Mouse (Mus musculus) gastrocnemius, postnatal 10 days (tissue): ENCODE results near the gene Rpl36-ps4. TPM values are rescaled to one million over a fixed set of nuclear protein-coding genes. Genes with fewer than 3 reads are reported as not detected.
"Not testable (repeated sequence)": the region's sequence is repeated elsewhere in the genome, so short reads cannot be mapped to it uniquely, and the experiment has no call there.

Experiments used
- DNase-seq: peaks from one replicate; pipeline ENCODE4 v3.0.0; 2021; ENCODE audit warnings: mixed read lengths
- total RNA-seq, 2 experiments: library from RNA; stranded (reverse); gene quantifications; 2 replicates each; pipeline ENCODE4 v1.2.3; 2021

Gene Rpl36-ps4
- total RNA-seq, 2 experiments from 2014 or later = not detected

DNA sequence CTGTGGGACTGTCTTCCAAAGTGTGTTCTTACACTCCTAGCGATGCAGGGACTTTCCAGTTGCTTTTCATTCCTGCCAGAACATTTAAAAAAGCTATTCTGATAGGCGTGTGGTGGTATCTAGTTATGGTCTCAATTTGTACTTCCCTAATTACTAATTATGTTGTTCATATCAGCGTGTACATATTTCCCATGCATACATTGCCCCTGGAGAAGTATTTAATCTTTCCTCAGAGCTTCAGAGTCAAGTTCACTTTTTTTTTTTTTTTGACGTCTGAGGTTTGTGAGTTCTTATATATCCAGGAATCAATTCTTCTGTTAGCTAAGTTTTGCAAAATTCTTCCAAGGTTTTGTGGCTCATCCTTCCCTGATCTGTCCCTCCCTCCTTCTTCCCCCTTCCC, 15.4 kb downstream of the Rpl36-ps4 start:
- DNase-seq = no peak

DNA sequence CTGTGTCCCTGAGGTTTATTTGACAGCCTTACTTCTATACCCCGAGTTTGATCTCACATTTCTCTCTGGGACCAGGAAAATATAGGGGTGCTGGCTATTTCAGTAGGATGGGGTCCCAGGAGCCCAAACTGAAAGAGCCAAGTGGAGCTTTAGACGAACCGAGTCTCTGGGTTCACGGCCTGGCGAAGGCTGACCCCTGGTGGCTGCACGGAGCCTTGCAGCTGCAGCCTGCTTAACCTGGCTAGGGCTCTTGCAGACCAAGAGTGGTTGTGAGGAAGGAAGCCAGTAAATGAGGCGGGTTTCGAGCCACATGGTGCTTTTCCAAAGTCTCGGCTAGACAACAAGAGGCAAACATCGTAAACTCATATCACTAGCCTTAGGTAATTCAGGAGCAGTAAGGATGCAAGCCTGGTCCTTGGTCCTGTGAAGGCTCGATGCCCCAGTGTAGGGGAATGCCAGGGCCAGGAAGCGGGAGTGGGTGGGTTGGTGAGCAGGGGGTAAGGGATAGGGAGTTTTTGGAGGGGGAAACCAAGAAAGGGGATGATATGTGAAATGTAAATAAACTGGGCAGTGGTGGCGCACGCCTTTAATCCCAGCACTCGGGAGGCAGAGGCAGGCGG, 28.3 kb downstream of the Rpl36-ps4 start:
- DNase-seq = peak; percentile 81

- not testable (repeated sequence) for DNase-seq
Observed at GRCm38 (mm10) chr17:87954618-87955124, 33.9 kb downstream of the Rpl36-ps4 start.

- DNase-seq = no peak
Observed at GRCm38 (mm10) chr17:87957096-87957840, 36.5 kb downstream of the Rpl36-ps4 start.

- peak; percentile 9 for DNase-seq
Observed at GRCm38 (mm10) chr17:87958283-87958682, 37.5 kb downstream of the Rpl36-ps4 start.

GRCm38 (mm10) chr17:87959406-87959805, 38.6 kb downstream of the Rpl36-ps4 start:
- not testable (repeated sequence) for DNase-seq

DNA sequence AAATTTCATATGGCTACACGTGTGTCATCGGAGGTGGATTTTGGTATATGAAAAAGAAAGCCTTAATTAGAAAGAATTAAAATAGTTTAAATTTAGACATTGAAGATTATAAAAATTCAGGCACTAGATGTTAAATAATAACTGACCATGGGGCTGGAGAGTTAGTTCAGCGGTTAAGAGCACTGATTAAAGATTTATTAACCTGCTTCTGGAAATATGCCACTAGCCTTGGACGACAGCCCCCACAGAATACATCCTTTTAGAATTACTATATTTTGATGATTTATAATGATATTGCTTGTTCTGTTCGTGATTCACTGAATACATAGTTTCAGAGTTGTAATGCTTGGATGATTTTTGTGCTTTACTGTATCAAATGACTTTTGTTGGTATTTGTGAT, 39.2 kb downstream of the Rpl36-ps4 start:
- not testable (repeated sequence) for DNase-seq

- DNase-seq = no peak
Observed at GRCm38 (mm10) chr17:87963081-87964075, 42.6 kb downstream of the Rpl36-ps4 start.

GRCm38 (mm10) chr17:87968483-87968926, 47.7 kb downstream of the Rpl36-ps4 start:
- DNase-seq = not testable (repeated sequence)

Other genes with a start within 250 kb of the Rpl36-ps4 start
- 10 to 100 TPM; 11.5 to 14.9 TPM for gene Msh2, start 248.6 kb upstream of the Rpl36-ps4 start, total RNA-seq
- not detected for gene Kcnk12, start 123.0 kb upstream of the Rpl36-ps4 start, total RNA-seq
- gene Msh6, start 54.1 kb downstream of the Rpl36-ps4 start, total RNA-seq = 1 to 10 TPM; 7.6 to 8.4 TPM
- 10 to 100 TPM; 37.7 to 50.5 TPM for gene Fbxo11, start 144.3 kb downstream of the Rpl36-ps4 start, total RNA-seq